Mouse (Mus musculus) lung, adult 2 months (tissue): Measurements from ENCODE around the gene Fbxw10.

Source experiments
- CTCF ChIP-seq: fragments of 200-500 bp; IDR thresholded peaks from 2 replicates; pipeline ENCODE4 v1.5.1; 2011; ENCODE audit warnings: mild to moderate bottlenecking, low read length, control low read depth; ENCODE audit not compliant: insufficient read depth
- POLR2A ChIP-seq: fragments of 200-500 bp; IDR thresholded peaks from 2 replicates; pipeline ENCODE4 v1.6.1; 2011; ENCODE audit warnings: low read depth, mild to moderate bottlenecking, control low read depth, low read length, borderline replicate concordance; ENCODE audit errors: extremely low read depth

- TF ChIP-seq CTCF = no peak
- no peak for TF ChIP-seq POLR2A
These were observed 27.7 kb upstream of the Fbxw10 start for GRCm38 (mm10) chr11:62819059-62819686.
